Mouse (Mus musculus) embryonic fibroblast, embryonic 13.5 days (primary cell): ENCODE measurements around the gene Prss57. TPM values are rescaled to one million over a fixed set of nuclear protein-coding genes. Genes with fewer than 3 reads are reported as not detected.

Experiments
- H3K27ac ChIP-seq: 2 replicates; pipeline ENCODE4 v1.5.1; 2012; ENCODE audit warnings: low read length, control low read depth, inconsistent platforms; ENCODE audit not compliant: insufficient read depth
- H3K4me1 ChIP-seq: 2 replicates; pipeline ENCODE4 v1.6.1; 2011; ENCODE audit warnings: low read length; ENCODE audit not compliant: control insufficient read depth, insufficient read depth
- H3K4me3 ChIP-seq: 2 replicates; pipeline ENCODE4 v1.5.1; 2011; ENCODE audit warnings: mild to moderate bottlenecking, control low read depth, low read length; ENCODE audit not compliant: insufficient read depth
- CTCF ChIP-seq: IDR thresholded peaks from 2 replicates; pipeline ENCODE4 v1.5.1; 2011; ENCODE audit warnings: mild to moderate bottlenecking, control low read depth, low read length, moderate library complexity, borderline replicate concordance; ENCODE audit not compliant: insufficient read depth
- POLR2A ChIP-seq: IDR thresholded peaks from 2 replicates; pipeline ENCODE4 v1.6.1; 2011; ENCODE audit warnings: low read depth, mild to moderate bottlenecking, control low read depth, low read length, moderate library complexity
- polyA plus RNA-seq: library from polyadenylated mRNA; stranded (reverse); fragments of >200 nt; gene quantifications from 2 replicates; pipeline ENCODE4 v1.2.4, GENCODE M21; 2011; ENCODE audit warnings: low read depth; ENCODE audit not compliant: missing spikeins, insufficient read length

The Prss57 gene
- polyA plus RNA-seq, 1 experiment, result not detected

DNA sequence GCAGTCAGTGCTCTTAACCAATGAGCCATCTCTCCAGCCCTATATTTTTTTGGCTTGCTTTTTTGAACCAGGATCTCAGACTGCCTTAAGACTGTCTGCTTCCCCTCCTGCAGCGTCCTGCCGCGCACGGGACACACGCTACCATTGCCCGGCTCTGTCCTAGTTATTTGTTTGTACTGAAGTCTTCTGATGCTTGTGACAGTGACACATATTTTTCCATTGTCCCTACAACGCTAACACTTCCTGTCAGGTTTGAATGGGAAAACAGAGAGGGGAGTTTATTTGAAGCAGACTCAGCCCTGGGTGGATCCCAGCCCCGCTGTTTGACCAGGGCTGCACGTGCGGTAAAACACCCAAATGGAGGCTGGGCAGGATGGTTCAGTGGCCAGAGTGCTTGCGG, 18.0 kb upstream of the Prss57 start:
- TF ChIP-seq POLR2A, result no peak
- TF ChIP-seq CTCF, result no peak
- no peak overlapping the region for H3K27ac ChIP-seq
- no peak overlapping the region for H3K4me3 ChIP-seq
- no peaks in the 10 kb centered on the region for H3K4me1 ChIP-seq

DNA sequence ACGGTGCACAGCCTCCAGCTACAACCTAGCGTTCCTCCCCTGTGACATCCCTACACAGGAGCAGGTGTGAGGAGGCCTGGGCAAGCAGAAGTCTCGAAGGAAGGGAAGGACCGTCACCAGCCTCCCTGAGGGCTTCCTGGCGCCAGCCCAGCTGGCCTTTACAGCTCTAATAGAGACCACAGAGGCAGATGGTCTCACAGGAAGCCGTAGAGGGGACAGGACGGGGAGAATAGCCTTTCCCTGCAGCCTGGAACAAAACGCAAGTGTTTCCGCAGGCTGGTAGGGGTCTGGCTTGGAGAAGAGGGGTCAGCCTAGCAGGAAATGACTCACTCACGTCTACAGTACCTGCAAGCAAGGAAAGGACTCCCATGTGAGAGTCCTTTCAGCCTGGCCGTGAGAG, 17.1 kb upstream of the Prss57 start:
- no peak for TF ChIP-seq POLR2A
- TF ChIP-seq CTCF, result no peak
- Histone ChIP-seq H3K4me1 (no peaks in the 10 kb centered on the region), H3K4me3 (no peak overlapping the region), H3K27ac (no peak overlapping the region)

DNA sequence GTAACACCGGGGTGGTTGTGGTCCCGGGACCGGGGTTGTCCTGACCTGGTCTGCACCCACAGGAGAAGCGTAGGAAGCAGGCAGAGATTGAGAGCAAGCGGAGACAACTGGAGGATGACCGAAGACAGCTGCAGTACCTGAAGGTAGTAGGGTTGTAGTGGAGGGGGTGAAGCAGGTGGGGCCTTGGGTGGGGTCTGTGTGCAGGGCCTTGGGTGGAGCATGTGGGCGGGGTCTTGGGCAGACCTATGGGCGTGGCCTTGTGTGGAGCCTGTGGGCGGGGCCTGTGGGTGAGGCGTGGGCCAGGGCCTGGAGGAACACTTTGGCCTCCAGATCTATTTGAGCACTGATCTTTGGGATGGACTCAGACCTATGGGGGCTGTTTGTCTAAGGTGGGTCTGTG, 16.2 kb upstream of the Prss57 start:
- no peak overlapping the region for H3K4me3 ChIP-seq
- no peak overlapping the region for H3K27ac ChIP-seq
- TF ChIP-seq CTCF (no peak), POLR2A (no peak)
- peaks cover 2% of the 10 kb centered on the region; the same call in 1 of the 2 replicates for H3K4me1 ChIP-seq

DNA sequence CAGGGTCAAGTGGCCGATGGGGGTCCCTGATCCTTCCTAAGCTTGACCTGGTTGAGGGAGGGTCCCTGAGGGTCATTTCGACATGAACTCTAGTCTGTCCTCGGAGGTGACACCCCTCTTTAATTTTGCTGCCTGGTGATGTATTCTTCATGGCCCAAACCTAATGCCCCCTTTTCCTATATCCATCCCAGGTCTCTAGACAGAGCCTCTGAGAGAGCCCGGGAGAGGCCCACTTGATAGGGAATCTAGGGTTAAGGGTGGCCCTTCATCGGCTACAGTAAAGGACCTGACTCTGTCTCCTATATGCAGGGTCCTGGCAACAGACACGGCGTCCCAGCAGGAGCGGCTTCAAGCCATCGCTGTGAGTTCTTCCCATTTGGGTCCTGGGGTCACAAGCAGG, 15.6 kb upstream of the Prss57 start:
- Histone ChIP-seq H3K27ac (no peak overlapping the region), H3K4me1 (peaks cover 4% of the 10 kb centered on the region), H3K4me3 (no peak overlapping the region)
- TF ChIP-seq CTCF (no peak), POLR2A (no peak)

DNA sequence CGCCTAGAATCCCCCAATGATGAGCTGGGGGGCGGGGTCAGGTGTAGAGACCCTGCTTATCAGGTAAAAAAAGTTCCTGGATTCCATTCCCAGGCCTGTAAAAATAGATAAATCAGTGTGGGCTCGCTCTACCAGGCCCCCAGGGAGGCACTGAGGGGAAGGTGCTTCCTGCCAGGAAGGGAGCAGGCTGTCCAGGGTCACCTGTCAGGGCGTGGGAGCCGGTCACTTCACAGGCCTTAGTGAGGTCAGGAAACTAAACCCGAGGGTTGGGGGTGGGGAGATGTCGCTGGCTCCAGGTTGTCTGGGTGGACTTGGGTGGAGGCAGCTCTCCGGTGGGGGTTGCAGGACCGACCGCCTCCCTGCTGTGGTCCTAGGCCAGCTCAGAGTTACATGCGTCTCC, 14.9 kb upstream of the Prss57 start:
- H3K4me1 ChIP-seq, result peaks cover 4% of the 10 kb centered on the region
- TF ChIP-seq CTCF (no peak), POLR2A (no peak)
- no peak overlapping the region for H3K27ac ChIP-seq
- no peak overlapping the region for H3K4me3 ChIP-seq

DNA sequence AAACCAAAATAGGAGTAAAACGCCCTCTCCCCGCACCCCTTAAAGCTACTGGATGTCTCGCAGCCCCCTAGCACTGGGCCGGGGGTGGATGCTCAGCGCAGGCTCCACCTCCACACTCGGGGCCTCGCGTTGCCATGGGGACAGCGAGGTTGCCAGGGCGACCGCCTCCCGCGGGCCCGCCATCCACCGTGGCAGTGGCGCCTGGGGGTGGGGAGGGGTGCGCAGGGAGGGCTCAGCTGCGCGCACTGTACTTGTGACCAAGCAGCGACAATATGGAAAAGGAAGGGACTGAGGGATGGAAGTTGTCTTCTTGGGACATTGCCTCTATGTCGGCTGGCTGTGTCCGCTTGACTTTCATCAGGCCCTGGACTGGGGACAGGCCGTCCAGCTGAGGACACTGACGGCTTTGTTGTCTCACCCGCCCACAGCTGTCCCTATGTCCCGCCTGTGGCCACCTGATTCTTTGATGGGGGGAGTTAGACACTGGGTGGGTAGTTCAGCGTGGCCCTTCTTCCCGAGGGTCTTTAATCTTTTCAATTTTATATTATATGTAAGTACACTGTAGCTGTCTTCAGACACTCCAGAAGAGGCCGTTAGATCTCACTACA, 13.1 kb upstream of the Prss57 start:
- TF ChIP-seq POLR2A (no peak), CTCF (no peak)
- Histone ChIP-seq H3K27ac (no peak overlapping the region), H3K4me1 (peaks cover 4% of the 10 kb centered on the region), H3K4me3 (no peak overlapping the region)

DNA sequence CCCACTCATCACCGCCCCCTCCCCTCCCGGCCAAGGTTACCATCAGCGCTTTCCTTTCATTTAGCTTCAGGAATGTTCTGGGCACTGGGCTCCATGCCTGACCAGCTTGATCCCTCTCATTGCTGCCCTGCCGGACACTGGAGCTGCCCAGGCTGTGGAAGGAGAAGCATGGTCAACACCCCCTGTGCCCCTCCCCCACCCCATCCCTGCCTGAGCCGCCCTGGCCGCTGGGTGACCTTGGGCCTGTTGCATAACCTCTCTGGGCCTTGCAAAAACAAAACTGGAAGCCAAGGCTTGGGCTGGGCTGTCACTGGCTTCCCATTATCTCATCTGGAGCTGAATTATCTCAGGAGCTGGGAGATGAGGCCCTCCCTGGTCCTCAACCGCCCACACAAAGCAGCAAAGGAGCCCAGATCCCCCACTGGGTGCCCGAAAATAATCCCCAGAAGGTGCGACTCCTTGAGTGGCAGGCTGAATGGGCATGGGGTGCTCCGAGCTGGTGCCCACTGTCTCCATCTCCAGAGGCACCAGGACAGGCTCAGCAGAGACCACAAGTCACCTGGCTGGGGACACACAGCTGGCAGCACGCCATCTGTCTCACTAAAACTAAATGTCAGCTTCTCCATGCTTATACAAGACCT, 11.7 kb upstream of the Prss57 start:
- TF ChIP-seq POLR2A (no peak), CTCF (no peak)
- peaks cover 4% of the 10 kb centered on the region for H3K4me1 ChIP-seq
- H3K4me3 ChIP-seq, result no peak overlapping the region
- H3K27ac ChIP-seq, result no peak overlapping the region

DNA sequence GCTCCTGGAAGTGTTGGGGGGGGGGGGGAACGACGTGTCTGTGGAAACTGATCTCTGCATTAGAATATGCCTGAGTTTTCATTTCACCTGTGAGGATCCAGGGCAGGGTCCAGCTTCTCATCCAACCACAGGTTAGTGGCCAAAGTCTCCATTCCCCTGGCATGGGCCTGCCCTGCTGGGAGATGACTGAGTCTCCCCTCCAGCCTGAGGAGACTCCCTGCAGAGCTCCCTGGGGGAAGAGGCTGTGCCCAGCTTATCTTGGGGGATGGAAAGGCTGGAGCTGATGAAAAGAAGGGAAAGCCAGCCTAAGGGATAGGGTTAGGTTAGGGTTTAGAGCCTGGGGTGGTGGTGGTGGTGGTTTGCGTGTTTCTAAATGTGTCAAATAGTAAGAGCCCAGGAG, 11.1 kb upstream of the Prss57 start:
- H3K27ac ChIP-seq, result no peak overlapping the region
- H3K4me1 ChIP-seq, result peaks cover 4% of the 10 kb centered on the region
- no peak for TF ChIP-seq CTCF
- TF ChIP-seq POLR2A, result no peak
- no peak overlapping the region for H3K4me3 ChIP-seq

DNA sequence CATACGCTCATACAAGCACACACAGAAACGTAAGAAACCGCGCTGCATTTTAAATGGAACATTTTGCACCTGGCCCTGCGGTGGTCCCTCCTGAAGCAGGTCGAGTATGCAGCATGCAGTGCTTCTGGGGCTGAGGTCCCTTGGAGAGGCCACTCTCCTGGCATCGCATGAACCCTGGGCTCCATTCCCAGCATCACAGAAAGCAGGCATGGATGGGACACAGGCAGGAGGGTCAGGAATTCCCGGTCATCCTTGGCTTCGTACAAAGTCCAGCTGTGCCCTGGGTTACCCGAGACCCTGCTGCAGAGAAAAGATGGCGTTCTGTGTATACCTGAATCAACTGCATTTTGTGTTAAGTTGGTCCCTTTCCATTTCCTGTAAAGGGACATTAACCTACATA, 9.7 kb upstream of the Prss57 start:
- no peak overlapping the region for H3K27ac ChIP-seq
- no peak overlapping the region for H3K4me3 ChIP-seq
- peaks cover 4% of the 10 kb centered on the region for H3K4me1 ChIP-seq
- no peak for TF ChIP-seq POLR2A

DNA sequence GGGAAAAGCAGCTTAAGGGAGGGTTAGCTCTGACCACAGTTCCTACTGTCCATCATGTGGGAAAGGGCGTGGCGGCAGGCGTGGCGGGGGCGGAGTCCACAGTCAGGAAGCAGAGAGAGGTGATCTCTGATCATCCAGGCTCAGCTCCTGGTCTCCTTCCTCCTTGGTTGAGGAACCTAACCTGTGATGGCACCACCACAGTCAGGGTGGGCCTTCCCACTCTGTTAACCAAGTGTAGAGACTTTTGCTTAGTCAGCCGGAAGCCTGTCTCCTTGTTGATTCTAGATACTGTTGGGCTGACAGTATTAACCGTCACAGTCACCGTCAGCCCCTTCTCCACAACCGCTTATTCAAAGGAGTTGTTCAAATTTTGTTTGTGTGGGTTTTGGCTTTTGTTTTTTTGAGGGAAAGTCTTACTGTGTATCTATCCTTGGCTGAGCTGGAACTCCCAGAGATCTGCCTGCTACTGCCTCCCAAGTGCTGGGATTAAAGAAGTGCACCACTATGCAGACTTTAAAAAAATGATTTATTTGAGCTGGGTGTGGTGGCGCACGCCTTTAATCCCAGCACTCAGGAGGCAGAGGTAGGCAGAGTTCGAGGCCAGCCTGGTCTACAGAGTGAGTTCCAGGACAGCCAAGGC, 7.6 kb upstream of the Prss57 start:
- no peak overlapping the region for H3K4me3 ChIP-seq
- H3K4me1 ChIP-seq, result peaks cover 4% of the 10 kb centered on the region
- no peak for TF ChIP-seq POLR2A
- TF ChIP-seq CTCF, result no peak
- no peak overlapping the region for H3K27ac ChIP-seq
